Mouse (Mus musculus) thymus, postnatal 14 days (tissue): ENCODE data around the gene Rpl15.
A peak's percentile ranks its signal among the peaks of the same experiment; 100 is the strongest.
"Not testable (repeated sequence)": the region's sequence is repeated elsewhere in the genome, so short reads cannot be mapped to it uniquely, and the experiment has no call there.

Source experiments
- DNase-seq: peaks from one replicate; pipeline ENCODE4 v3.0.0; 2021

Rpl15 gene

DNA sequence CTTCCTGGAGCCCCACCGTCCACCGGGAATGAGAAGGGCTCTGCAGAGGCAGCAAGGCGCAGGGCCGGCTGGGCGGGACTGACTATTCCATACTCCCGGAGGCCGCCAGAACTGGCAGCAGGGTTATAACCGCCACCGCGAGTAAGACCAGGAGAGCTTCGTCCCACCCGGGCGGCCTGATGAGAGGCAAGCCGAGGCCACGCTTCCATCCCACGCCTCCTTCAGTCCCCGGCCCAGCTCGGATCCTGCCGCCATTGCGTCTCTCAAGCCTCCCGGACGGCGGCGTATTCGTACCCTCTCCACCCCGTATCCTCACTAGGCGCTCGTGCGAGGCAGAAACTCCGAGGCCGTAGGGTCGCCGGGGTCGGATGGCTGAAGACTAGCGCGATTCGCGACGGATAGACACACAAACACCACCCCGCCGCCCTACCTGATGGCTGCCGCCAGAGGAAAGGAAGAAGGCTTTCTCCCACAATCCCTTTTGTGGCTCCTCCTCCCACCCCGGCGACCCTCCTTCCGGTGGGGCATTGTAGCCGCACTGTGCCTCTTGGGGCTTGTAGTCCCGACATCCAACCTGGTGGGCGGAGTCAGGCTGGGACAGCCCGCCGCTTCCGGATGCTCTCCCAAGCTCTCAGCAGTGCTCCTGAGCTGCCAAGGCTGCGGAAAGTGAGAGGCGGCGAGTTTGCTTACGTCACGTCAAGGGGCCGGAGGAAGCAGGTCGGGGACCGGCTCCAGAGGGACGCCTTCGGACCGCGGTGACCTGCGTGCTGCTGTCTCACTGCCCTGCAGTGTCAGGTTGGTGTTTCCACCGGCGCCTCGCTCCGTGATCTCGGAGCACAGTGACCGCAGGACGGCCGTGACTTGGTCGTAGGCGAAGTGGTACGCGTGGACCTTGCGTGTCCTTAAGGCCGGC, at the start of gene Rpl15, which contains the start of gene Nkiras1:
Rpl15 (minus strand) TSS at position 863 of the 913 bp plus-strand sequence.
Nkiras1 (plus strand) TSS at position 608 of the 913 bp plus-strand sequence.
- peak; percentile 99 for DNase-seq

- no peak for DNase-seq
These were observed 46.5 kb upstream of the Rpl15 start for GRCm38 (mm10) chr14:18317457-18318411.

DNA sequence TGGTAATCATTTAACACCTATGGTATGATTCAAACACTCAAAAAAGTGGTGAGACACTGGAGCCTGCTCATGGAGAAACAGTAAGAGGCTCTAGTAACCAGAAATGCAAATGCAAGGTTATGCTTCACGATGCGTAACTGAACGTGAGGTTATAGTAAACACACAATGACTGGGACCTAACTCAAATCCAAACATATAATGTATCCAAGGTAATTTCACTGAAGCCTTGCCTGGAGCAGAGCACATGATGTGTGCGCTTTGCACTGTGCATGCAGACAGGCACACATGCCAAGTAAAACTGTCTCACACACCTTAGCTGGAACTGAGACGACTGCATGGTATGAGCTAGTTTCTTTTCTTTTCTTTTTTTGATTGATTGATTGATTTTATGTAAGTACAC, 33.0 kb upstream of the Rpl15 start:
- no peak for DNase-seq

DNA sequence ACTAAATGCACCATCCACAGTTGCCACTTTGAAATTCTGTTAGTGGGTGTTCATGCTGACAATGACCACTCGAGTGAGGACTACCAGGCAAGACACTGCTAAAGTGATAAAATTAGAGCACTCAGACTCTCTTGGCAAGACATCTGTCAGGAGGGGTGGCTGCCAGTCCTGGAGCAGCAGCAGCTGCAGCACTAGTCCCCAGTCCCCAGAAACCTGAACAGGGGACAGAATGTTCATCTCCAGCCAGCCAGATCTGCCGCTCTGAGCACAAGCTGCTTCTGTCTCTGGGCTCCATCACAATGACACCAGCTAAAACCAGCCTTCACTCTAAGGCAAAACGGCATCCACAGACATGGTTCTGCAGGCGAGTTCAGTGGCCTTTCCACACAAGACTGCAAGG, 32.1 kb upstream of the Rpl15 start:
- DNase-seq: peak; percentile 17

GRCm38 (mm10) chr14:18302750-18303149, 31.6 kb upstream of the Rpl15 start:
- no peak for DNase-seq

- peak; percentile 22 for DNase-seq
These were observed 30.4 kb upstream of the Rpl15 start for GRCm38 (mm10) chr14:18301591-18301990.

DNA sequence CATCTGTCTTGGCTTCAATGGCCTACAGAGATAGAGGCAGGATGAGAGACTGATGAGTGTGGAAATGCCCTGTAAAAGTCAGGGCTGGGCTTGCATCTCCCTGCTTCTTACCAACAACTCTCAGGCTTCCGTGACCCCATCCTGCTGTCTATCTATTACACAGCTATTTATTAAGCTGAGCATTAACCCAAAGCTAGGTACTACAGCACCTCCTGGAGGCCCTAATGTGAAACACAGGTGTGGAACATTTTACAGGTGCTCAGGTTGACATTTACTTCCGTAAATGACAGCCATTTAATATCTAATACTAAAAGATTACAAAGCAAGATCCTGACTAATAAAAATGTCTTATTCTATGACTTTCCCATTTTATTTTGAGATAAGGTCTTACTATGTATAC, 29.5 kb upstream of the Rpl15 start:
- no peak for DNase-seq

- DNase-seq: peak; percentile 10
These were observed 27.7 kb upstream of the Rpl15 start for GRCm38 (mm10) chr14:18298874-18299273.

GRCm38 (mm10) chr14:18297441-18297840, 26.2 kb upstream of the Rpl15 start:
- DNase-seq: no peak

- no peak for DNase-seq
These were observed 21.4 kb upstream of the Rpl15 start for GRCm38 (mm10) chr14:18292578-18292977.

DNA sequence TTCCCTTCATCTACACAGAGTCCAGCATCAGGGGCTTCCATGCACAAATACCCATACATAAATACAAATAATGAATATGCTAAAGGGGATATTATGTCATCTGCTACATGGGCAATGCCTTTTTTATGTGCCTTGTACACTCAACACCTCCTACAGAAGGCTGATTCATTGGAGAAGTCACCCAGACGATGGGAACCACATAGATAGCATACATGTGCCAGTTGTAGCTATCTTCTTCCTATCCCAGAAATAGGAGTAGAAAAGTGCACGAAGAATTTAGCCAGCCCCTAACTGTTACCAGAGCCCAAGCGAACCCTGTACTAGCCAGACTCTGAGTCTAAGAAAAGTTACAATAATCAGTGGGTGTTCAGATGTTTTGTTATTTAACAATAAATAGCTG, 20.9 kb upstream of the Rpl15 start:
- DNase-seq: no peak

DNA sequence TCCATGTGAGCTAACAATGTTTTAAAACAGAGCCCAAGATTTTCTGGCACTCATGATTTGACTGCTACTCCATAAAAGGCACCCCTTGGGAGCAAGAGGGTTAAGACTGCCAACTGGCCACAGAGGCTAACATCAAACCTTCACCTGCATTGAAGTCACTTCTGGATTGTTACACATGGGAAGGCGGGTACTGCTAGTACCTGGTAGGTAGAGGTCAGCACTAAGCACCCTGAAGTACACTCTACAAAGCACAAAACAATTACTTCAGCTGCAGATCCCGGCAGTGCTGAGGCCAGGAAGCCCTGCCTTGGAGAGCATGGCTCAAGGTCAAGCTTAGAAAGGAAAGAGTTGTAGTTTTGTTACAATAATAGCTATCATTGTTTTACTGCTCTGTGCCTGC, 16.2 kb upstream of the Rpl15 start:
- DNase-seq: no peak

GRCm38 (mm10) chr14:18286441-18286840, 15.2 kb upstream of the Rpl15 start:
- DNase-seq: no peak

- no peak for DNase-seq
These were observed 14.3 kb upstream of the Rpl15 start for GRCm38 (mm10) chr14:18285476-18285875.

DNA sequence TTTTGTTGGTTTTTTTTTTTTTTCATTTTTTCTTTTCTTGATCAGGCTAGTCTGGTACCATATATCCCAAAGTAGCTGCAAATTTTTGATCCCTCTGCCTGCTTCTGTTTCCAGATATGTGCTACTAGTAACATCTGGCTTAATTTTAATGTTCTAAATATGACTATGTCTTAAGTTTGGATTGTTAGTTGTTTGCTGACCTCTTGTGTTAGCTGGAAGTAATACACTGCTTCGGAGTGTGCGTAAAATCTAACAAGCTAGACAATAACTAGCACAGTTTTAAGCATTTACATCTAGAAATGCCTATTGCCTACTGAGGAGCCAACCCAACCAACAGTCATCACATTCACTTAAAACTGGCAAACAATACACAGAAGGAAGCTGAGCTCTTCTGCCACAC, 13.4 kb upstream of the Rpl15 start:
- DNase-seq: peak; percentile 23

GRCm38 (mm10) chr14:18280375-18280774, 9.2 kb upstream of the Rpl15 start:
- DNase-seq: no peak

GRCm38 (mm10) chr14:18274526-18274925, 3.3 kb upstream of the Rpl15 start:
- DNase-seq: no peak

GRCm38 (mm10) chr14:18271666-18272065, 475 bp upstream of the Rpl15 start:
- DNase-seq: no peak

DNA sequence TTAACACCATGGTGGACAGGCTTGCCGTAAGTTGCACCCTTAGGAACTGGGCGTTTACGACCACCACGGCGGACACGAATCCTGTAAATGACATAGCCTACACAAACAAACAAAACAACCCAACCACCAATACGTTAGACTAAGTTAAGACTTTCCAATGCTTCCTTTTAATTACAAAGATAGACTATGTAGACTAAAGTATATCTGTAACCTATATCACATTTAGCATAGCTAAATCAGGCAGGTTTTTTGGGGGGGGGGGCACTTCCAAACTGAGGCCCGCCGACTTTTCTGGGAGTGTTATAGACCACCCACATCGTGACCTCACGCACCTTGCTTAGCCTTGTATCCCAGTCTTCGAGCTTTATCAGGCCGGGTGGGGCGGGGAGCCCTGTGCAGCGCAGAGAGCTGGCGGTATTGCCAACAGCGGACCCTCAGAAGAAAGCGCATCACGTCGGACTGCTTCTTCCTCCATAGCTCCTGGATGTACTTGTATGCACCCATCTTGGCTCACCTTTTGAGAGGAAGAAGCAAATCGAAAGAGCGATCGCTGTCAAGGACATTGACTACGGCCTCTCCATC, 1.2 kb downstream of the Rpl15 start:
- DNase-seq: not testable (repeated sequence)

- DNase-seq: no peak
These were observed 7.8 kb downstream of the Rpl15 start for GRCm38 (mm10) chr14:18263427-18263826.

- no peak for DNase-seq
These were observed 10.0 kb downstream of the Rpl15 start for GRCm38 (mm10) chr14:18261203-18261602.

DNA sequence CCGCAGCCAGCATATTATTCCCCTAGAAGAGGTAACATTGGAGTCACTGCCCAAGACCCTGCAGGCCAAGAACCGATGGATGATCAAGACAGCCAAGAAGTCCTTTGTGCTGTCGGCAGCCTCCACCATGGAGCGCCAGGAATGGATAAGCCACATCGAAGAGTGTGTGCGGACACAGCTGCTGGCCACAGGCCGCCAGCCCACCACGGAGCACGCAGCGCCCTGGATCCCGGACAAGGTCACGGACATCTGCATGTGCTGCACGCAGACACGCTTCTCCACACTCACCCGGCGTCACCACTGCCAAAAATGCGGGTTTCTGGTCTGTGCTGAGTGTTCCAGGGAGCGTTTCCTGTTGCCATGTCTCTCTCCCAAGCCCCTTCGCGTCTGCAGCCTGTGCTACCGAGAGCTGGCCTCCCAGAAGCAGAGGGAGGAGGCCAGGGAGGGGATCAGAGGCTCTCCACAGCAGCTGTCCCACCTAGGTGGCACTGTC, 28.5 kb downstream of the Rpl15 start:
- peak; percentile 12 for DNase-seq

DNA sequence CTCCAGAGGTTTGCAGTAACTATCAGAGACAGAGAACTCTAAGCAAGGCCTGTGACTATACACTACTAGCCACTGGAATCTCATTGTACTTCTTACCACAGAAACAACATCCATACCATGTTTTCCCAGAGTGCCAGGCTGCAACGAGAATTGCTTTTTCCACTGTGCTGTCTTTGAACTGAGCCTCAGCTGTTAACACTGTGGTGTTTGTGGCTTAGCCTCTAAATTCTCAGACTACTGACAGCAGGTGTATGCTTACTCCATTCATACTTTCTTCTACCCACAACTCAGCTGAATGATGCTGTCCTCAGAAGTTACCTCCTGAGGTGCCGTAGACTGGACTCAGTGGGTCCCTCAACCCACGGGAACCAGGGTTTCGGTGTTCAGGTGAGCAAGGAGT, 29.4 kb downstream of the Rpl15 start:
- peak; percentile 34 for DNase-seq
